Mouse (Mus musculus) brown adipose tissue, adult 24 weeks (tissue): ENCODE results near the gene Igsf9. TPM values are rescaled to one million over a fixed set of nuclear protein-coding genes. Genes with fewer than 3 reads are reported as not detected.
A peak's percentile ranks its signal among the peaks of the same experiment; 100 is the strongest.

ENCODE experiments used
- H3K27ac ChIP-seq: fragments of 200-500 bp; replicated peaks from 2 replicates; pipeline ENCODE4 v1.5.1; 2012; ENCODE audit warnings: low read depth, mild to moderate bottlenecking, low read length
- H3K4me1 ChIP-seq: fragments of 200-500 bp; 2 replicates; pipeline ENCODE4 v1.6.1; 2012; ENCODE audit warnings: low read length, mixed read lengths; ENCODE audit not compliant: control insufficient read depth, insufficient read depth, insufficient read length
- H3K4me3 ChIP-seq: fragments of 200-500 bp; 2 replicates; pipeline ENCODE4 v1.5.1; 2012; ENCODE audit warnings: low read depth, mild to moderate bottlenecking, low read length, moderate library complexity; ENCODE audit not compliant: insufficient read depth
- polyA plus RNA-seq: library from polyadenylated mRNA; stranded (reverse); fragments of >200 nt; gene quantifications from 2 replicates; pipeline ENCODE4 v1.2.4, GENCODE M21; 2012; ENCODE audit not compliant: missing spikeins, insufficient read depth, insufficient read length

Igsf9 gene
- polyA plus RNA-seq: 0.96 TPM in 1 of 2 replicates, not detected in the other

DNA sequence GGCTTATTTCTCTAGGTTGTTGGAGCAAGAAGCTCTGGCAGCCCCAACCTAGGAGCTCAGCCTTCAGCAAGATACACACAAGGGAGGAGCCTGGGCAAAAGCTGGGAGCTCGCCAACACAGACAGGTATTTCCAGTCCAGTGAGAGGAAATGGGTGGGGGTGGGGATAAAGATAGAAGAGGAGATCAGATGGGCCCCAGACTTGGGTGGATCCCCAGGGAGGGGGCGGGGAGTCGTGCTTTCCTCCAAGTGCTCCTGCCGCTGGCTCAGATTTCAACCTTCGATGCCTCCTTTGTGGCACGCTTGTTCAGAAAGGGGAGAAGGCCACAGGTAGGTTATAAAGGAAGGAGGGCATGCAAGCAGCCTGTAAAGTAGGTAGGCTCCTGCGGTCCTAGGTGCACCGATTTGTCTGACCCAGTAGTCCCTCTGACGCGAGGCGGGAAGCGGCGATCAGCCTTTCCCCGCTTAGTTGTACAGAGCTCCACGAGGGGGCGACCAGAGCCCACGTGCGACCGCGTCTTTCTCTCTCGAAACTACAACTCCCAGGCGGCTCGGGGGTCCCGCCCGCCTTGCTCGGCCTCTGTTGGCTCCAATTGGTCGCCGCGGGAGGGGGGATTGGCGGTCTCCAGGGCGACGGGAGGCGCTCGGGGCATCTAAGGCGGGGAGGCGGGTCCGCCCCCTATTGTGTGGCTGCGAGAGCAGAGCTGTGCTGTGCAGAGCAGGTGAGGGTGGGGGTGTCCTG is at the start of gene Igsf9:
Gene Igsf9 (plus strand): TSS at position 249 of the 741 bp plus-strand sequence.
- peak within 1 kb of the TSS; percentile 59; the same call in 1 of the 2 replicates for H3K27ac ChIP-seq
- H3K4me1 ChIP-seq: no peaks in the 10 kb centered on the region
- H3K4me3 ChIP-seq: peak within 1 kb of the TSS; percentile 49

DNA sequence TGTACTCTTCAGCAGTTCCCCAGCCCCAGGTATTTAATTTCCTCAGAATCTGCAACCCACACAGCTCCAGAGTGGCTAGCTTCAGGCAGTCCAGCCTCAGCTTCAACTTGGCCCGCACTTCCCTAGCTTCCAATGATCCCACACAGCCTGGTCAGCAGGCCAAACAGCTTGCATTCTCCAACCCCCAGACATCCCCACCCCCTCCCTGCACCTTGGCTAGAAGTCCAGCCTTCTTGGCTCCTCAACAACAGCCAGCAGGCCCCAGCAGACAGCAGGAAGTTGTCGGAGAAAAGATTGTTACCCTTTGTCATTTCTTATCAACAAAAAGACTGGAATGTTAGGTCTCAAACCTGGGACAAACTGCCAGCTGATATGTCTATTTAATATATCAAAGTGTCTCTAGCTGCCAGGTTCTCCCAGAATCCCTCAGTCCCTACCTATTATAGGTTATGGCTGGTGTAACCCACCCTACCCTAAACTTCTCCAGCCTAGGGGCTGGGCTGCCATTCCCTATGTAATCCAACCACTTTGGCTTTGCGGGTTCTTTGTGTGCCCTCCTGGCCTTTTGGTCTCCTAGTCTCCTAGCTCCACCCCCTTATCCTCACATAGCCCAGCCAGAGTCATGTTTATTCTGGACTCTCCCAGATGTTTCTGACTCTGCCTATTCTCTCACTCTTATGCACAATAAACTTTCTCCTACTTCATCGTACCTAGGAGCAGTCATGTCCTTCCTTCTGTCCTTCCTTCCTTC is 49.6 kb upstream of the Igsf9 start:
- Histone ChIP-seq H3K4me3 (no peak overlapping the region), H3K4me1 (peaks cover 10% of the 10 kb centered on the region; the same call in 1 of the 2 replicates), H3K27ac (0 out of 2 replicates have a peak overlapping the region, but pooled peaks have one; percentile 36)

- 0 out of 2 replicates have a peak overlapping the region, but pooled peaks have one; percentile 36 for H3K27ac ChIP-seq
- no peak overlapping the region for H3K4me3 ChIP-seq
- peaks cover 10% of the 10 kb centered on the region; the same call in 1 of the 2 replicates for H3K4me1 ChIP-seq
Measured at GRCm38 (mm10) chr1:172432587-172432955, 49.0 kb upstream of the Igsf9 start.

GRCm38 (mm10) chr1:172433012-172433850 is 48.4 kb upstream of the Igsf9 start:
- Histone ChIP-seq H3K27ac (no peak overlapping the region), H3K4me1 (peaks cover 10% of the 10 kb centered on the region; the same call in 1 of the 2 replicates), H3K4me3 (no peak overlapping the region)

DNA sequence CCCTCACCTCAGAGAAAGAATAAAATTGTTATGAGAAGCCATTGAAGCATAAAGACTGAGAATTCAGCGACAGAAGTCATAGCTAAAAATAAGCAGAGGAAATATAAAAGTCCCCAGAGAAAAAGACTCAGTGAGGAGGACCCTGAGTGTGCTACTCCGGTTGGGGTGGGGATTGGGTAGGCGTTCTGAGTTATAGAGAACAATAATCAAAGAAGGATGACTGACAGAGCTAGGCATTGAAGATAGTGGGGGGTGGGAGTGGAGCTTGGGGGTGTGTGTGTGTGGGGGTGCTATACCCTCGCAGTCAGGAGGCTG is 47.8 kb upstream of the Igsf9 start:
- no peak overlapping the region for H3K27ac ChIP-seq
- H3K4me3 ChIP-seq: no peak overlapping the region
- H3K4me1 ChIP-seq: peaks cover 9% of the 10 kb centered on the region; the same call in 1 of the 2 replicates

GRCm38 (mm10) chr1:172436785-172437184 is 44.8 kb upstream of the Igsf9 start:
- Histone ChIP-seq H3K4me1 (peaks cover 3% of the 10 kb centered on the region; the same call in 1 of the 2 replicates), H3K4me3 (no peak overlapping the region), H3K27ac (no peak overlapping the region)

GRCm38 (mm10) chr1:172438621-172439020 is 43.0 kb upstream of the Igsf9 start:
- Histone ChIP-seq H3K27ac (no peak overlapping the region), H3K4me3 (no peak overlapping the region), H3K4me1 (no peaks in the 10 kb centered on the region)

GRCm38 (mm10) chr1:172440521-172440920 is 41.1 kb upstream of the Igsf9 start:
- no peak overlapping the region for H3K4me3 ChIP-seq
- H3K27ac ChIP-seq: no peak overlapping the region
- no peaks in the 10 kb centered on the region for H3K4me1 ChIP-seq

GRCm38 (mm10) chr1:172441935-172442445 is 39.6 kb upstream of the Igsf9 start:
- H3K4me1 ChIP-seq: no peaks in the 10 kb centered on the region; the same call in 1 of the 2 replicates
- H3K27ac ChIP-seq: no peak overlapping the region
- no peak overlapping the region for H3K4me3 ChIP-seq

DNA sequence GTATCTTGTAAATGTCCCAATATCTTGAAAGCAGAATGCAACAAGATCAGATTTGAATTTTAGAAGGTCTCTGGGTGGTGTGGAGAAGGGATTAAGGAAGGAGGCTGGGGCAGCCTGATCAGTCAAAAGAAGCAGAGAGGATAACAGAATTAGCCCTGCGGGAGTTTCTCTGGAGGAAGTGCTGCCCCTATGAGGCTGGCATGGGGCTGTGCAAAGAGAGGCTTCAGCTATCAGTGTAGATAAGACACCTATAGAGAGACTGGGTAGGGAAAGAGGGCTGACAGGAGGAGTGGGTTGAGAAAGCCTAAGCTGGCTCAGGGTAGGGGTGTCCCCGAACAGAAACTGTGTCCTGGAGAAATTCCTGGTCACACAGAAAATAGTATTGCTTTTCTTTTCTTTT is 31.4 kb upstream of the Igsf9 start:
- Histone ChIP-seq H3K4me1 (peaks cover 6% of the 10 kb centered on the region; the same call in 1 of the 2 replicates), H3K27ac (no peak overlapping the region), H3K4me3 (no peak overlapping the region)

- Histone ChIP-seq H3K27ac (0 out of 2 replicates have a peak overlapping the region, but pooled peaks have one; percentile 38), H3K4me3 (no peak overlapping the region), H3K4me1 (peaks cover 9% of the 10 kb centered on the region; the same call in 1 of the 2 replicates)
Measured at GRCm38 (mm10) chr1:172450848-172451470, 30.6 kb upstream of the Igsf9 start.

GRCm38 (mm10) chr1:172452911-172453310 is 28.7 kb upstream of the Igsf9 start:
- Histone ChIP-seq H3K27ac (no peak overlapping the region), H3K4me3 (no peak overlapping the region), H3K4me1 (peaks cover 14% of the 10 kb centered on the region)

GRCm38 (mm10) chr1:172453810-172454209 is 27.8 kb upstream of the Igsf9 start:
- H3K27ac ChIP-seq: no peak overlapping the region
- peaks cover 14% of the 10 kb centered on the region for H3K4me1 ChIP-seq
- H3K4me3 ChIP-seq: no peak overlapping the region

- Histone ChIP-seq H3K4me3 (peak overlapping the region; percentile 17), H3K4me1 (peaks cover 25% of the 10 kb centered on the region), H3K27ac (peak overlapping the region; percentile 93)
Measured at GRCm38 (mm10) chr1:172455416-172455815, 26.2 kb upstream of the Igsf9 start.
